Mouse (Mus musculus) embryonic facial prominence, embryonic 13.5 days (tissue): ENCODE data around the gene Apbb2. TPM values are rescaled to one million over a fixed set of nuclear protein-coding genes. Genes with fewer than 3 reads are reported as not detected.

ENCODE experiments used
- ATAC-seq: fragments of 200-750 bp; cut with Nextera tagmentation; 2 replicates; pipeline ENCODE4 v1.8.0; 2017; ENCODE audit warnings: low read depth; ENCODE audit not compliant: insufficient number of reproducible peaks, insufficient read depth, low FRiP score, low TSS enrichment
- H3K27ac ChIP-seq: fragments of 300-500 bp; sonication (generic); 2 replicates; pipeline ENCODE4 v1.5.1; 2015; ENCODE audit warnings: moderate library complexity, mild to moderate bottlenecking, inconsistent platforms
- H3K27me3 ChIP-seq: fragments of 300-500 bp; sonication (generic); 2 replicates; pipeline ENCODE4 v1.6.1; 2015; ENCODE audit warnings: mild to moderate bottlenecking, inconsistent platforms
- H3K36me3 ChIP-seq: fragments of 300-500 bp; sonication (generic); 2 replicates; pipeline ENCODE4 v1.6.1; 2015; ENCODE audit warnings: mild to moderate bottlenecking, inconsistent platforms
- H3K4me1 ChIP-seq: fragments of 300-500 bp; sonication (generic); 2 replicates; pipeline ENCODE4 v1.6.1; 2015; ENCODE audit warnings: inconsistent platforms
- H3K4me2 ChIP-seq: fragments of 300-500 bp; sonication (generic); 2 replicates; pipeline ENCODE4 v1.6.1; 2015; ENCODE audit warnings: moderate library complexity, mild to moderate bottlenecking, inconsistent platforms
- H3K4me3 ChIP-seq: fragments of 300-500 bp; sonication (generic); 2 replicates; pipeline ENCODE4 v1.5.1; 2015; ENCODE audit warnings: mild to moderate bottlenecking, inconsistent platforms
- H3K9ac ChIP-seq: fragments of 300-500 bp; sonication (generic); 2 replicates; pipeline ENCODE4 v1.6.1; 2015; ENCODE audit warnings: mild to moderate bottlenecking, inconsistent platforms
- H3K9me3 ChIP-seq: fragments of 300-500 bp; sonication (generic); 2 replicates; pipeline ENCODE4 v1.6.1; 2016; ENCODE audit warnings: inconsistent platforms
- WGBS: fragments of 180-500 bp; shearing (Covaris S2); methylation state at CpG from one replicate; pipeline ENCODE4 v1.1.7; 2015; ENCODE audit warnings: mixed read lengths; 5-methylcytosine and 5-hydroxymethylcytosine counted together
- polyA plus RNA-seq: library from polyadenylated mRNA; unstranded; fragments of >200 nt; fragmentation: Nextera tagmentation; extraction: Ambion mirVana; gene quantifications from 2 replicates; pipeline ENCODE4 v1.2.1, GENCODE M21; 2015

Gene Apbb2
- polyA plus RNA-seq, 1 experiment from 2014 or later: 74.1 TPM

DNA sequence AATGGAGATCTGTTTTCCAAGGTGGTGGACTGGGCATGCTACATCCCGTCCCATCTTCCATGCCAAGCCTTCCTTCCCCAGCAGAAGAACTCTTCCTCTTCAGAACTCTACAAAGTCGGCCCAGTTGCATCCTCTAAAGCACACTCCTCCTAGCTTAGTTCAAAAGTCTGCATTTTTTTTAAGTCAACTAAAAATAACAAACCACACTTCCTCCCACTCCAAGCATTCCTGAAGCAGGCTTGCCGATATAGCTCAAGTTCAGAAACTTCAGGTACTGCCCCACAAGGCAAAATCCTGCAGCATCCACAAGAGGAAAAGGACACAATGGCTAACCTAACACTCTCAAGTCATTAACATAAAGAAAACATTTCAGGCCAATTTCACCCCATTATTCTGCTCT, 4.9 kb downstream of the Apbb2 start:
- H3K36me3 ChIP-seq: no peaks in the 10 kb centered on the region
- no peaks in the 10 kb centered on the region for H3K27me3 ChIP-seq
- peaks cover 55% of the 10 kb centered on the region for H3K4me1 ChIP-seq
- H3K4me3 ChIP-seq: no peak overlapping the region
- WGBS: 48% methylated on average over 3 of the region's 3 CpGs
- no peak overlapping the region for H3K27ac ChIP-seq
- H3K9ac ChIP-seq: no peak overlapping the region
- ATAC-seq: no peak
- no peaks in the 10 kb centered on the region for H3K9me3 ChIP-seq
- no peak overlapping the region for H3K4me2 ChIP-seq

DNA sequence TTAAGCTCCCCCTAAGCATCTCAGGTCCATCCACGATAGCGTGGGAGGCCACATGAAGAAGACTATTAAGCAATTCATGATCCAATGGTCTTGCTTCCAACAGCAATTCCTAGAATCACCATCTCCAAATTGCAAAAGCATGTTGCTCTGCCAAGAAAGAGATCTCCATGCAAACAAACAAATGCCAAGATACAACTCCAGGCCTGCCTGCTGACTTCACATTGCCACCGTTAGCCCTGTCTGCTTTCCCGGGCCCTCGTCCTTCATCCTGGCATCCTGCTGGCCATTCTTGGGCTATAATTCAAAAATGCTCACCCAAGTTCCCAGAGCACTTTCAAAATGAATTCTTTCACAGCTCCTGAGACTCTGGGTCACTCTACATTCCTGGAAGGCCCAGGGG, 5.6 kb downstream of the Apbb2 start:
- H3K4me3 ChIP-seq: no peak overlapping the region
- H3K36me3 ChIP-seq: no peaks in the 10 kb centered on the region
- H3K9ac ChIP-seq: no peak overlapping the region
- peaks cover 57% of the 10 kb centered on the region for H3K4me1 ChIP-seq
- no peak overlapping the region; the same call in 1 of the 2 replicates for H3K27ac ChIP-seq
- ATAC-seq: no peak
- H3K27me3 ChIP-seq: no peaks in the 10 kb centered on the region
- no peak overlapping the region for H3K4me2 ChIP-seq
- no peaks in the 10 kb centered on the region for H3K9me3 ChIP-seq
- WGBS: 85% methylated on average over 5 of the region's 5 CpGs

DNA sequence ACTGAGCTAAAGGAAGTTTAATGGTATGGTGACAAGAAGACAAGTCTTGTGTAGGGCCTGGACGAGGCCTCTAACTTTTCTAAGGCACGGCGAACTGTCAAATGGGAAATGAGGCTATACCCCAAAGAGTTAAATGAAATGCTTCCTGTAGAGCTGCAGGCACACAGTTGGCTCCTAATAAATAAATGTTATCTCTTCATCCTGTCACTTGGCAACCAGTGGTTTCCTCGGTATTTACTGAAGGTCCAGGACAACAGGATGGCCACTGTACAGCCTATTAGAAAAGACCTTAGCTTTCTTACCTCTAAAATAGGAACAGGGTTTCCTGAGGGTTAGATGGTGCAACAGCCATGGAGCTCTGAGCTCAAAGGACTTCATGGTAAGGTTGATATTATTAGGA, 6.7 kb downstream of the Apbb2 start:
- Histone ChIP-seq H3K36me3 (no peaks in the 10 kb centered on the region), H3K4me3 (no peak overlapping the region), H3K4me2 (no peak overlapping the region), H3K9me3 (no peaks in the 10 kb centered on the region), H3K9ac (no peak overlapping the region), H3K27ac (no peak overlapping the region), H3K4me1 (peaks cover 62% of the 10 kb centered on the region), H3K27me3 (no peaks in the 10 kb centered on the region)
- WGBS: 82% methylated on average over 4 of the region's 4 CpGs
- no peak for ATAC-seq

DNA sequence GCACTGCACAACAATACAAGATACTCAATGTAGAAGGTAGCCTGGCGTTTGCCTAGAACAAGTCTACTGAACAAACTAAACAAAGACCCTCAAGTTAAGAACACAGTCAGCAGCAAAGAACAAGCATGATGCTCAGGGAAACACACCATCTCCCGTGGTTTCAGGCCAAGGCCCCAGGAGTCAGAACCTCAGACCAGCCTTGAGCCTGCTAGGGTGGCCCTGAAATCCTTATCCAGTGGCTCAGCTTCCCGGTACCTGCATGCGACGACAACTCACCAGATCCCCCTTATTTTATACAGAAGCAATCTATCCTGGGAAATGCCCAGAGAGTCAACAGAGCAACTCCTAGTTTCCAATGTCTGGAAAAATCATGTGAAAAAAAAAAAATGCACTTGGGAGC, 7.2 kb downstream of the Apbb2 start:
- H3K36me3 ChIP-seq: no peaks in the 10 kb centered on the region
- peaks cover 63% of the 10 kb centered on the region for H3K4me1 ChIP-seq
- no peak overlapping the region for H3K27ac ChIP-seq
- H3K4me2 ChIP-seq: no peak overlapping the region
- H3K9ac ChIP-seq: no peak overlapping the region
- no peaks in the 10 kb centered on the region for H3K9me3 ChIP-seq
- 93% methylated on average over 5 of the region's 5 CpGs for WGBS
- ATAC-seq: no peak
- no peaks in the 10 kb centered on the region for H3K27me3 ChIP-seq
- no peak overlapping the region for H3K4me3 ChIP-seq

DNA sequence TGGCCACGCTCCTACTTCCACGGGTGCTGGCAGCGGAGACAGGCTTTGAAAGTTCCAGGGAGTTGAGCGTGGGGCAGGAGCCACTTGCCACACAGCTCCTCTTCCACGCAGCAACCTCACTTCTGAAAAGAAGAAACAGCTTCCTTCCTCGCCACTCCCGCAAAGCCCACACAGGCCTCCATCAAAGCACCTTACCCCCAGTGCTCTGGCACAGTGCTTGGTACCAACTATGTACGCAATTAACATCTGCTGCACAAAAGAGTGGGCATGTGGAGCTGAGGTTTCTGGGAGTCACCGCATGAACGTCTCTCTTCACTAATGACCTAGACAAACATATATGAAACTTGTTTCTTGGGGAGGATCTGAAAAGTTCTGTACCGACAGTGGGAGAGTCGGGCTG, 8.3 kb downstream of the Apbb2 start:
- WGBS: 86% methylated on average over 12 of the region's 12 CpGs
- no peaks in the 10 kb centered on the region for H3K9me3 ChIP-seq
- no peak overlapping the region for H3K4me3 ChIP-seq
- H3K4me2 ChIP-seq: no peak overlapping the region
- ATAC-seq: no peak
- H3K27me3 ChIP-seq: no peaks in the 10 kb centered on the region
- H3K27ac ChIP-seq: no peak overlapping the region
- no peak overlapping the region for H3K9ac ChIP-seq
- H3K36me3 ChIP-seq: no peaks in the 10 kb centered on the region
- peaks cover 57% of the 10 kb centered on the region for H3K4me1 ChIP-seq

DNA sequence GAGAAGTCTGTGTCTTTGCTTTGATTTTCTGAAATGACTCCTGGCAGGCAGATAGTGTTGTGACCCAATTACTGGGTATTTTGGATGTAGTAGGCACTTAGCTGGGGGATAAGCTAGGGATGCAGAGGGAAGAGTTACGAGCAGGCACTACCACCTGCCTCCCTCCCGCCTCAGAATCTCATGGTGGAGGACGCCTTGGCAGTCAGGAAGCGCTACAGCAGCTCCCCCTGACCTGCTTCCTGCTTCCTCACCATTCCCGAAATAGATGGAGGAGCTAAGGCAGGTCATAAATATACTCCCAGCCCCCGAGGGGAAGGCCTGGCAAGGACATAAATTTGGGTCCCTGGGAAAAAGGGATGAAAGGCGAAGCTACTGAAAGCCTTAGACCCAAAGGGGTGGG, 9.3 kb downstream of the Apbb2 start:
- H3K27ac ChIP-seq: no peak overlapping the region
- H3K27me3 ChIP-seq: no peaks in the 10 kb centered on the region
- H3K4me1 ChIP-seq: peaks cover 55% of the 10 kb centered on the region
- H3K36me3 ChIP-seq: no peaks in the 10 kb centered on the region
- no peaks in the 10 kb centered on the region for H3K9me3 ChIP-seq
- no peak overlapping the region for H3K4me2 ChIP-seq
- no peak for ATAC-seq
- 71% methylated on average over 7 of the region's 7 CpGs for WGBS
- H3K9ac ChIP-seq: no peak overlapping the region
- no peak overlapping the region for H3K4me3 ChIP-seq

DNA sequence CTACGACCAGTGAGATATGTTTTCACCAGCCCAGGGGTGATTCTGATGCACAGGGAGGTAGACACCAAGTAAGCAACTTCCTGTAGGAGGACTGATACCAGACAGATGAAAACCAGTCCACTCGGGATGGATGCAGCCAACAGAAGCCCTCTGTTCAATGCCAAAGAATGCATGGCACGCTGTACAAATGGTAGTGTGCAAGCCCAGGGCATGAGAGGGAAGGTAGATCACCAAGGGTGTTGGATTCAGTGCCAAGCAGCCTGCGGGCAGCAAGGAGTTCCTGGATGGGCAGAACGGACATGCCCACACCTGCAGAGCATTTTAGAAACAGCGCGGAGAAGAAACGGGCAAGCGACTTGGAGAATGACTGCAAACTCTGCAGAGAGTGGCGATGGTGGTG, 10.8 kb downstream of the Apbb2 start:
- peaks cover 52% of the 10 kb centered on the region for H3K4me1 ChIP-seq
- no peak overlapping the region for H3K9ac ChIP-seq

DNA sequence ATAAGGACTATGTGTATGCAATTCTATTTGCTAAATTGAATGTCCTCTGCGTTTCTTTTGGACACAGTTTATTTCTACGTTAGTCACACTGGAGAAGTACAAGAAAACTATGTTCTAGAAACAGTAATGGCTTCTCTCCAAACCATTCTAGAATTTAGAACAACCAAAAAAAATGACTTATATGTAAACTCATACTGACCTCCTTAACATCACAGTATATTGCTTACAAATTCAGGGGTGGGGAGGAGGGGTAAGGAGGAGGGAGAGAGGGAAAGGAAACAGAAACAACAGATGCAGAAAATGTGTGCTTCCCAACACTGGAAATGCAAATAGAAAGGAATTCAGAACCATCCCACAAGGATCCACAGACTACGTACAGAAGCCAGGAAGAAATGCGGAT, 11.4 kb downstream of the Apbb2 start:
- no peaks in the 10 kb centered on the region for H3K27me3 ChIP-seq
- no peaks in the 10 kb centered on the region for H3K36me3 ChIP-seq
- peak overlapping the region; percentile 40; the same call in 1 of the 2 replicates for H3K27ac ChIP-seq
- H3K9me3 ChIP-seq: no peaks in the 10 kb centered on the region
- no peak overlapping the region for H3K9ac ChIP-seq
- WGBS: 65% methylated on average over 4 of the region's 4 CpGs
- no peak for ATAC-seq
- H3K4me1 ChIP-seq: peaks cover 57% of the 10 kb centered on the region
- no peak overlapping the region for H3K4me2 ChIP-seq
- no peak overlapping the region for H3K4me3 ChIP-seq

More for the DNA sequence above, 10.8 kb downstream of the Apbb2 start:
- Histone ChIP-seq H3K9me3 (no peaks in the 10 kb centered on the region), H3K27ac (peak overlapping the region; percentile 40; the same call in 1 of the 2 replicates), H3K27me3 (no peaks in the 10 kb centered on the region), H3K4me3 (no peak overlapping the region), H3K36me3 (no peaks in the 10 kb centered on the region), H3K4me2 (no peak overlapping the region)
- ATAC-seq: no peak
- WGBS: 83% methylated on average over 10 of the region's 10 CpGs

DNA sequence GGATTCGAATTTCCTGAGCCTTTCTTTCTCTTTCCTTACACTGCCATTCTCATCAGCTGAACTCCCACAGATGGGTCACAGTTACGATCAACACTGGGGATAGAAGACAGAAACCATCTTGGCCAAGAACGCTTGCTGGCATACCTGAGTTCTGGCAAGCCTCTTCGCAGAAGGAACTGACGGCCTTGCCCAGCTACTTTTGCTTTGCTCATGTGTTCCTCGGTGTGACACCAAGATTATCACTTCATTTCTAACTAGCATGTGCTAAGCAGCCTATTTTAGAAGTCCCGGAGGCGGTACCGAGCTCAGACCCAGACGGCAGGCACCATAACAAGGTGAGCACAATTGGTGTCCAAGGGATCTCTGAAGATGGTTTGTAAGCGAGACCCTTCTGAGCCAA, 12.9 kb downstream of the Apbb2 start:
- Histone ChIP-seq H3K27ac (no peak overlapping the region), H3K9me3 (no peaks in the 10 kb centered on the region), H3K9ac (no peak overlapping the region), H3K36me3 (no peaks in the 10 kb centered on the region), H3K4me2 (no peak overlapping the region), H3K27me3 (no peaks in the 10 kb centered on the region), H3K4me1 (peaks cover 57% of the 10 kb centered on the region), H3K4me3 (no peak overlapping the region)
- ATAC-seq: no peak
- 87% methylated on average over 11 of the region's 11 CpGs for WGBS

DNA sequence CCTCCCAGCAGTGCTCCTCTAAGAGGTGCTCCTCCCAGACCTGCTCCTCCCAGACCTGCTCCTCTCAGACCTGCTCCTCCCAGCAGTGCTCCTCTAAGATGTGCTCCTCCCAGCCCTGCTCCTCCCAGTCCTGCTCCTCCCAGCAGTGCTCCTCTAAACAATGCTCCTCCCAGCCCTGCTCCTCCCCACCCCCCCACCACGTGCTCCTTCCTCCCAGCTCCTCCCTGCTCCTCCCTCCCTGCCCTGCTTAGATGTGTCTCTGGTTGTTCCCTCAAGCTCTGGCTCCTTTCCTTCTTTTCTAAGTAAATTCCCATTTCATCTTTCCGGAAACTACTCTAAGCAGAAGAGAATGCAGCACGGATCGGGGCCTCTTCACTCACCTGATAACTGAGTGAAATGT, 14.2 kb downstream of the Apbb2 start:
- Histone ChIP-seq H3K4me1 (peaks cover 46% of the 10 kb centered on the region), H3K27ac (no peak overlapping the region), H3K4me2 (no peak overlapping the region), H3K36me3 (no peaks in the 10 kb centered on the region), H3K27me3 (no peaks in the 10 kb centered on the region), H3K9ac (no peak overlapping the region), H3K4me3 (no peak overlapping the region), H3K9me3 (no peaks in the 10 kb centered on the region)
- 82% methylated on average over 4 of the region's 4 CpGs for WGBS
- no peak for ATAC-seq

DNA sequence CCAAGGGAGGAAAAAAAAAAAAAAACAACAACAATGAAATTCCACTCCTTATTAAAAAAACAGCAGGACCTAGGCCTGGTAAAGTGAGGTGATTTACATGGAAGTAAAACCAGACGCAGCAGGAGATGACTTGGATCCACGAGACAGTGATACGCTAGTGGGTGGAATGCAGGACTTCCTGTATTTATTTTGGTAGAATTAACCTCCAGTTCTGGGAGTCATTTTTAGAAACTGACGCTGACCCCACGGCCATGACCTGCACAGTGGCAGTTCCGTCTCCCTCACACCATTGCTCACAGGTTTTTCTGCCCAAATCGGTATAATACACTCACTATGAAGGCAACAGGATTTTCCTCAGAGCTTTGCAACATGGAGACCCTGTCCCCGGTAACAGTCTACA, 14.8 kb downstream of the Apbb2 start:
- 0 out of 2 replicates have a peak overlapping the region, but pooled peaks have one; percentile 5 for H3K27ac ChIP-seq
- peaks cover 46% of the 10 kb centered on the region for H3K4me1 ChIP-seq
- H3K4me3 ChIP-seq: no peak overlapping the region
- WGBS: 25% methylated on average over 8 of the region's 8 CpGs
- H3K9me3 ChIP-seq: no peaks in the 10 kb centered on the region
- no peak for ATAC-seq
- H3K36me3 ChIP-seq: no peaks in the 10 kb centered on the region
- H3K4me2 ChIP-seq: peak overlapping the region; percentile 1; the same call in 1 of the 2 replicates
- H3K27me3 ChIP-seq: no peaks in the 10 kb centered on the region
- H3K9ac ChIP-seq: no peak overlapping the region

DNA sequence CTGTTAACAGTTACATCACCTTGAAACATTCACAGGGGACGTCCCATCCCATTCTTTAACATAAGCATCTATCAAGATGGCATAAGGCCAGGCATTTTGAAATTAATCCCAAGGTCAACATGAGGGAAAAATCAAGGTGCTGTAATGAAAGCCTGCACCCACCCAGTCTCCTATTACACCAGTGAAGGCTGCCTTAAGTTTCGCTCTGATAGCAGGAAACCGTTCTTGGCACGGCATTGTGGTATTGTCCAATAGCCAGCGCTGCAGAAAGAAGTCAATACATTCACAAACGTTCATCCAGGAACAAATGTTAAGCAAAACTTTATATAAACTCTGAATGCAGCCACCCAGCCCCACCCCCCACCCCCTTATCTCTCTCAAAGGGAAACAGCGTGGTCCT, 15.4 kb downstream of the Apbb2 start:
- Histone ChIP-seq H3K4me1 (peaks cover 46% of the 10 kb centered on the region), H3K4me3 (no peak overlapping the region), H3K36me3 (no peaks in the 10 kb centered on the region), H3K4me2 (peak overlapping the region; percentile 1; the same call in 1 of the 2 replicates), H3K9me3 (no peaks in the 10 kb centered on the region), H3K27ac (0 out of 2 replicates have a peak overlapping the region, but pooled peaks have one; percentile 5), H3K9ac (no peak overlapping the region), H3K27me3 (no peaks in the 10 kb centered on the region)
- ATAC-seq: no peak
- 29% methylated on average over 7 of the region's 7 CpGs for WGBS
